Mouse (Mus musculus) retina, postnatal 1 day (tissue): ENCODE results near the gene Cyb561a3.

Source experiments
- DNase-seq: peaks from one replicate; pipeline ENCODE4 v3.0.0-alpha.2; 2012

The Cyb561a3 gene

GRCm38 (mm10) chr19:10591659-10592377 lies 14.8 kb downstream of the Cyb561a3 start:
- DNase-seq, result no peak

GRCm38 (mm10) chr19:10598188-10598587 lies 21.2 kb downstream of the Cyb561a3 start:
- peak; percentile 15 for DNase-seq

- DNase-seq, result no peak
Measured at GRCm38 (mm10) chr19:10599648-10600047, 22.7 kb downstream of the Cyb561a3 start.

GRCm38 (mm10) chr19:10602247-10602769 lies 25.3 kb downstream of the Cyb561a3 start:
- no peak for DNase-seq

- DNase-seq, result peak; percentile 92
Measured at GRCm38 (mm10) chr19:10602787-10603186, 25.8 kb downstream of the Cyb561a3 start.

GRCm38 (mm10) chr19:10603660-10604523 lies 26.9 kb downstream of the Cyb561a3 start:
- no peak for DNase-seq

- peak; percentile 4 for DNase-seq
Measured at GRCm38 (mm10) chr19:10604534-10604933, 27.6 kb downstream of the Cyb561a3 start.

GRCm38 (mm10) chr19:10605293-10605900 lies 28.4 kb downstream of the Cyb561a3 start, which contains the start of the genes Ddb1 and Tkfc:
Ddb1 (plus strand) TSS chr19:10605327.
Tkfc (minus strand) TSS chr19:10605654.
- DNase-seq, result peak; percentile 99

GRCm38 (mm10) chr19:10605901-10606622 lies 29.1 kb downstream of the Cyb561a3 start:
- DNase-seq, result no peak

- DNase-seq, result peak; percentile 61
Measured at GRCm38 (mm10) chr19:10608573-10609240, 31.7 kb downstream of the Cyb561a3 start.

- DNase-seq, result peak; percentile 76
Measured at GRCm38 (mm10) chr19:10634106-10634871, 57.3 kb downstream of the Cyb561a3 start, which contains the start of gene Vwce. Vwce (plus strand) TSS chr19:10634213.

- peak; percentile 68 for DNase-seq
Measured at GRCm38 (mm10) chr19:10634872-10635318, 57.9 kb downstream of the Cyb561a3 start.

GRCm38 (mm10) chr19:10637840-10638239 lies 60.9 kb downstream of the Cyb561a3 start:
- no peak for DNase-seq

GRCm38 (mm10) chr19:10640080-10640479 lies 63.1 kb downstream of the Cyb561a3 start:
- peak; percentile 19 for DNase-seq

GRCm38 (mm10) chr19:10640589-10641378 lies 63.8 kb downstream of the Cyb561a3 start:
- DNase-seq, result peak; percentile 11
